ENCODE assay signal across 18 mouse cellular contexts in the genomic region with DNA sequence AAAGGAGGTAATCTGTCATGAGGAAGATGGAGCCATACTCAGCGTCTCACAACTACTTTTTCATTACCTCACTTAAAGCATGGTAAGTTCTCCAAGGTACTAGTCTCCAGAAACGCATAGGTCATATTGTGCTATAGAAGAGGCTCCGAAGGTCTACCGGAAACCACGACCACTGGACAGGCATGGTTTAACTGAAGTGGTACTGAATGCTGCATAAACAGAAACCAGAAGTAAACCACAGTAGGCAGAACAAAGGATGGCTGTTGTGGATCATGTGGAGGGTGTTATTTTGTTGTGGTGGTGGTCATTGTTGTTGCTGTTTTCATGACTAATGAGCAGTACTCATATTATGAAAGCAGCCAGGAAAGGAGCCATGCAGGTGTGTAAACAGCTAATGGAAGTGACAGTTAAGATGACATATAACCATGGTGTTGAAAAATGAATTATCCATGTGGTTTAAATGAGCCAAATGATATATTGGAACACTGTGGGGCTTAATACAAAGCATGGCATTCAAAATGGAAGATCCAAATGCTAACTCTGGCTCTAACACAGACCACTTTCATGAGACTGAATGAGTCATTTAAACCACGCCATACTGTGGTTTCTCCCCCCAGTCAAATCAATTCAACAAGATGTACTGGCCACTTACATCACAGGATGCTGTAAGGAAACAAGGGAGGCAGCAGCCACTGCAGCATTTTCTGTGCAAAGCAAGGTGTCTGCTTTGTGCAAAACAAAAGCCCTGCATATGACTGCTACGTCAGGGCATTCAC.
DNase-seq lines count a peak whose midpoint lies in the region.
"Had no signal": no experiment of that assay in that cellular context is flagged by ENCODE, and none has a peak within 500 bp of the region (broad histone marks: within the 10 kb centered on the region; RNA-seq: fewer than 3 reads in every experiment).

No protein-coding gene starts in this region.

- intact Hi-C loops in heart, postnatal 36 days (cut with DNase I), result no loop called here

- peak; percentile 76 for DNase-seq in 416B (ENCODE audit: low read depth)
- peak; percentile 25 for DNase-seq in T-cell, adult 2 months (ENCODE audit: low spot score)
- peak; percentile 13 for DNase-seq in forelimb bud, embryonic 11.5 days (ENCODE audit: low read depth, low spot score)
- peak; percentile 42 for DNase-seq in naive thymus-derived CD4-positive, alpha-beta T cell, adult 2 months (ENCODE audit: low read depth)
- no peak for DNase-seq in adrenal gland, postnatal 14 days
- no peak for DNase-seq in left cerebral cortex, adult 11 months (ENCODE audit: low spot score)
- DNase-seq in adrenal gland, adult 8-10 months, result no peak
- DNase-seq in heart, postnatal 36 days, result no peak
- DNase-seq: adrenal gland, postnatal 36 days; cerebellum, adult 18-20 months; cerebellum, postnatal 14 days; gastrocnemius, postnatal 36 days; kidney, adult 11 months; kidney, postnatal 36 days; left cerebral cortex, postnatal 4 days; lung, embryonic 14.5 days; thymus, adult 18-20 months; thymus, postnatal 4 days had no signal

Comparison
In these comparisons a context has a peak if more than half of its experiments do, and no peak if none do; other contexts are left out.
1. DNase-seq: peak in 416B (single experiment), T-cell, adult 2 months (single experiment), forelimb bud, embryonic 11.5 days (single experiment) and naive thymus-derived CD4-positive, alpha-beta T cell, adult 2 months (single experiment); none in adrenal gland, postnatal 14 days (single experiment), left cerebral cortex, adult 11 months (single experiment), adrenal gland, adult 8-10 months (single experiment) and heart, postnatal 36 days (0 of 2).